Mouse (Mus musculus): Measurements from ENCODE around the gene Tmem9.

The Tmem9 gene

GRCm38 (mm10) chr1:136007211-136008158 lies at the start of gene Tmem9:
TSS of gene Tmem9 (plus strand) at chr1:136008150.
- in situ Hi-C loops (cut with MboI; ENCODE audit: unreplicated experiment in 2 of 2): no loop called here

- in situ Hi-C loops (cut with MboI; ENCODE audit: unreplicated experiment in 2 of 2): no loop called here
These were observed 49.5 kb upstream of the Tmem9 start for GRCm38 (mm10) chr1:135958483-135958882.

GRCm38 (mm10) chr1:135963177-135963576 lies 44.8 kb upstream of the Tmem9 start:
- in situ Hi-C loops (cut with MboI; ENCODE audit: unreplicated experiment in 2 of 2): no loop called here

- in situ Hi-C loops (cut with MboI; ENCODE audit: unreplicated experiment in 2 of 2): no loop called here
These were observed 43.4 kb upstream of the Tmem9 start for GRCm38 (mm10) chr1:135964561-135964960.

DNA sequence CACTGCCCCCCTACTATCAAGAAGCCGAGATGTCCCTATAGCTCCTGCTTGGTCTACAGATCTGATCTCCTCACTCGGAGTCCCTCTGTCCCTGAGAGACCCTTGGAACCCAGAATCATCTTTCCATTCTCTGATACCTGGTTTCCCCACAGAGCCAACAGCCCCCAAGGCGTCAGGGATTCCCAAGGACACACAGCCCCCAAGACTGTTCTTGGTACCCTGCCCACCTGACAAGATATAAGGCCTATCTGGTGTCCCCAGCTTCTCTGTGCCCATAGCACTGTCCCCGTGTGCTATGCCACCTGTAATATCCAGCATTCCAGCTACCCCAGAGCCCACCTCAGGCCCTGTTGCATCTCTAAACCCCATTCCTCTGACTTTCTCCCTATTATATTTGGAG lies 40.2 kb upstream of the Tmem9 start:
- in situ Hi-C loops (cut with MboI; ENCODE audit: unreplicated experiment in 2 of 2): no loop called here

DNA sequence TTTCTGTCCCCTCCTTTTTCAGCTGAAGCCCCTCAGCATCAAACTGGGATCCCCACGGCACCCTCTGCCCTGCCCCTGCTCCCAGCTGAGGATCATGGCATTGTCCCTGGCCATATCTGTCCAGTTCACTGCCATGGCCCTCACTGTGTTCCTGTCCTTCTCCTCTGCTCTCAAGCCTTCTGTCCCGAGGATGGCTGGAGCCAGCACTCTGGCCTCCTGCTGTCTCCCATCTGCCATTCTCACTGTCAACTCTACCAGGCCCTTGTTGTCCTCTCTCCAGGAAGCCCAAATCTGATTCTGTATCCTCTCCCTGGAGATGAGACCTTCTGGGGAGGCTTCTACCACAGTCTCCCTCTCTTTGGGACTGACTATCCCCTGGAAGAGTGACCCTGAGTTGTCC lies 37.5 kb upstream of the Tmem9 start:
- in situ Hi-C loops (cut with MboI; ENCODE audit: unreplicated experiment in 2 of 2): no loop called here

DNA sequence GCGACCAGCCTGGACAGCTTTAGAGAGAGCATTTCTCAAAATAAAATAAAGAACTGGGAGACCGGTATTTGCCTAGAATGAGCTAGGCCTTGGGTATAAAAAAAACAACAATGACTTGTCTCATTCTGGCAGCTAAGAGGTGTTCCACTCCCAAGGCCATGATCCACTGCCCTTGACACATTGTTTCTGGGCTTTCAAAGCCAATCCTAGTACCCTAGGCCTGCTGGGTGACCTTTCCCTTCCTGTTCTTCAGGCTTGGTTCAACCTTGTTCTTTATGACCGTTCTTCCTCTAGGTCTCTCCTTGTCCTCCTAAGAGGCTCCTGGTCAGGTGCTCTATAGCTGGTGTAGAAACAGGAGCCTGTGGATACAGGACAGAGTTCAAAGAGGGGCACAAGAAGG lies 35.4 kb upstream of the Tmem9 start:
- in situ Hi-C loops (cut with MboI; ENCODE audit: unreplicated experiment in 2 of 2): no loop called here

- in situ Hi-C loops (cut with MboI; ENCODE audit: unreplicated experiment in 2 of 2): no loop called here
These were observed 23.8 kb upstream of the Tmem9 start for GRCm38 (mm10) chr1:135984105-135984504.

DNA sequence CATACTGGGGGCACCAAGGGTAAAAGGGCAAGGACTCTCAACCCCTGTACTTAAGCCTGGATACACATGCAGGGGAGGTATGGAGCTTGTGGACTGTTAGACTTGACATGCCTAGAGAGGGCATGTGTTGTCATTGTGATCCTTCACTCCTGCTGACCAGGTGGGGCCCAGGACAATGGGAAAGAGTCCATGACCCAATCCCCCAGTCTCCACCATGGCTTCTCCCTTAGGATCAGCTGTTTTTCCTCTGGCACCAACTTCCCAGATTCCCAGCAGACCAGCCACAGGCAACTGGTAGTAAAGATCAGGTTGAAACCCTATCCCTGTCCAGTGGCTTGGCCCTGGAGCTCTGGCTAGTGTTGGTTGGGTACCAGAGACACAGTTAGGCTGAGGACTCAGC lies 18.1 kb upstream of the Tmem9 start:
- in situ Hi-C loops (cut with MboI; ENCODE audit: unreplicated experiment in 2 of 2): no loop called here

- in situ Hi-C loops (cut with MboI; ENCODE audit: unreplicated experiment in 2 of 2): no loop called here
These were observed 14.5 kb upstream of the Tmem9 start for GRCm38 (mm10) chr1:135993470-135993869.

DNA sequence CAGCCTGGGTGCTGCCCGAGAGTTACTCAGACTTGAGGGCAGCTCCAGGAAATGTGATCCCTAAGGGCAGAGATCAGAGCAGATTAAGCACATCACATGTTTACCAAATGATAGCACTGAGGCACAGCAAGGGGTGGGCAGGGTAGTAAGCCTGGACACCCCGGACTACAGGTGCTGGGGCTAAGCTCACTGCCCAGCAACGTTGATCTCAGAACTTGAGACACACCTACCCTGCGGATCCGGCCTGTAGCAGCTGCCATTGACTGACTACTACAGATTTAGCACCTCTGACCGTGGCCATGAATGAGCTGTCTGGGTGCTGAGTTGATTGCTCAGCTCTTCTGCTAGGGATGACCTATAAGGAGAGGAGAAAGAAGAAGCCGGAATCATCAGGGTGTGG lies 10.4 kb upstream of the Tmem9 start:
- in situ Hi-C loops (cut with MboI; ENCODE audit: unreplicated experiment in 2 of 2): no loop called here

DNA sequence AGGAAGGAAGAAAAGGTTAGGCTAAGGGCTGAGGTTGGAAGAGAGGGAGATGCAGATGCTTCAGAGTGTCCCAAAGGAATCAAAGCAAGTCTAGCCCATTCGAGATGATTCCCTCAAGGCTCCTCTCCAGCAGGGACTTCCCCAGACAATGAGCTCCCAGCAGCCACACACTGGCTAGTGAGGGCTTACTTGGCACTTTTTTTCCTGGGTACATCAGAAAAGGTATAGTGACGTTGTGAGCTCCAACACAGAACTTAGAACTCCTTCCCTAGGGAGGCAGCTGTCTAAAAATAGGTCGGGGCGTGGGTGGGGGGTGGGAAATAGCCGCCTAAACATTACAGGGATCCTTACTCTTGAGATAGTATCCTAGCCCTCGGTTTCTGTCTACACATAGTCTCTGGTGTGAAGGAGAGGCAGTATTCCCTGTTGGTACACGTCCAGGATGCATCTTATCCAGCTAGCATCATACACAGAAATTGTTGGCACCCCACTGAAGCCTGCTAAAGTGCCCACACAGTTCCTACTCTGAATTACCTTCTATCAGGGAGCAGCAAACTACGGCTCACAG lies 8.1 kb upstream of the Tmem9 start:
- in situ Hi-C loops (cut with MboI; ENCODE audit: unreplicated experiment in 2 of 2): no loop called here

GRCm38 (mm10) chr1:136001438-136001837 lies 6.5 kb upstream of the Tmem9 start:
- in situ Hi-C loops (cut with MboI; ENCODE audit: unreplicated experiment in 2 of 2): no loop called here

GRCm38 (mm10) chr1:136006292-136006748 lies 1.6 kb upstream of the Tmem9 start, which contains the start of gene Igfn1:
TSS of gene Igfn1 (minus strand) at chr1:136006342.
- in situ Hi-C loops (cut with MboI; ENCODE audit: unreplicated experiment in 2 of 2): no loop called here

DNA sequence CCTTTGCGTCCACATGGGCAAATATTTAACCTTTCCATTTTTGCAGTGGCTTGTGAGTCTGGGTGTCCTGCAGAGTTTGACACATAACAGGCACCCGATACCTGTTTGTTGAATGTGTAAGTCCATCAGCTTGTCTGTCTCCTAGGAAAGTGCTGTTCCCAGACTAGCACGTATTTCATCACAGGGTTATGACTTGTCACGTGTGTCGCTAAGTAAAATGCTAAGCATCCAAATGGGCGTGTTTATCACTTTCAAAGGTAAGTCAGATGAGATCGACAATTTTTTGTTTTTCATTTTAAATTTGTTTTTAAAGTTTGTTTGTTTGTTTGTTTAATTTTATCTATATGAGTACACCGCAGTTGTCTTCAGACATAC lies 196 bp downstream of the Tmem9 start:
- in situ Hi-C loops (cut with MboI; ENCODE audit: unreplicated experiment in 2 of 2): no loop called here

- in situ Hi-C loops (cut with MboI; ENCODE audit: unreplicated experiment in 2 of 2): no loop called here
These were observed 2.3 kb downstream of the Tmem9 start for GRCm38 (mm10) chr1:136010247-136010646.

DNA sequence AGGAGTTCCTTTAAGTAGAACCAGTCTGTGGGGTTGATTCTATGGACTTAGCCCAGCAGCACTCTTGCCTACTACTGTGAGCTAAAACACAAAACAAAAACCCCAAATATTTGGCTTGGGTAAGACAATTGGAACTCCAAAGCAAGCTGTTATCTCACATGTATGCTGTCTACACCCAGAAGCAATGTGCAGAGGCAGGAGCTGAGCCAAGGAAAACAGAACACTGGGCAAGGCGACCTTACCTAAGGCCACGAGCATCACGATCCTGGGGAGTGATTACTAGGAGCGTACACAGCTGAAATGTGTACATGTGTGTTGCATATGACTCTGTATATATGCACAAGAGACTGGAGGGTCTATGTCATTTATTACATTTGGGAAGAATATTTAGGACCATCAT lies 5.6 kb downstream of the Tmem9 start:
- in situ Hi-C loops (cut with MboI; ENCODE audit: unreplicated experiment in 2 of 2): no loop called here

GRCm38 (mm10) chr1:136014796-136015502 lies 7.0 kb downstream of the Tmem9 start:
- in situ Hi-C loops (cut with MboI; ENCODE audit: unreplicated experiment in 2 of 2): no loop called here

GRCm38 (mm10) chr1:136017307-136017706 lies 9.4 kb downstream of the Tmem9 start:
- in situ Hi-C loops (cut with MboI; ENCODE audit: unreplicated experiment in 2 of 2): no loop called here

GRCm38 (mm10) chr1:136017907-136018313 lies 10.0 kb downstream of the Tmem9 start:
- in situ Hi-C loops (cut with MboI; ENCODE audit: unreplicated experiment in 2 of 2): no loop called here
